Mouse (Mus musculus): ENCODE results near the gene Zfr2. TPM values are rescaled to one million over a fixed set of nuclear protein-coding genes. Genes with fewer than 3 reads are reported as not detected.

Zfr2 gene
- total RNA-seq (2017): 0.65 and 6.8 TPM in 2 replicates

DNA sequence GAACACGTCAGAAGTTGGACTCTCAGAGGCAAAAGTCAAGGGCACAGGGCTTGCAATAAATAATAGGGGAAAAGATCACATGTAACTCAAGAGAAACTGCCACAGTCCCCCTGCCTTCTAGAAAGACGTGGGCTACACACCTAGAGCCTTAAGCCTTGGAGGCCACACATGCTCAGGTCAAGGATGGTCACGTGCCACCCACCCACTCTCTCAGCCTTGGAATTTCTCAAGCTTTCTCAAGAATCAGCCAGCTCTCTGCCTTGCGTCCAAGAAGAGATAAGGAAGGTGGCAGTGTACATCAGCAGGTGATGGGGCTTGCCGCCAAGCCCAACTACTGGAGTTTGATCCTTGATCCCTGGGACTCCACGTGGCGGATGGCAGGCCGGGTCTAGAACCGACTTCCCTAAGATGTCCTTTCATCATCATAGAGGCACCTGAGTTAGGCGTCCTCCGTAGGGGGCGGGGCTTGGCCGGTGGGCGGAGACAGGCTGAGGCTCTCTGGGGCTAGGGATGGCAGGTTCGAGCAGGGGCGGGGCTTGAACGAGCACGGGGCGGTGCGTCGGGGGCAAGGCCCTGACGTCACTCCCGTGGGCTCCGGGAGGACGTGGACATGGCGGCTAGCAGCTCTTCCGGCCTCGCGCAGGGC lies at the start of gene Zfr2:
TSS of gene Zfr2 (plus strand) at position 576 of the 646 bp plus-strand sequence.
- peak; percentile 89 to 94 for ATAC-seq (replicated peaks in 1 of 2; ENCODE audit: insufficient read depth in 1 of 2, low FRiP score in 2 of 2, low TSS enrichment in 1 of 2, low read depth in 1 of 2, poor library complexity in 2 of 2, severe bottlenecking in 2 of 2)

- no peak for ATAC-seq (replicated peaks in 1 of 2; ENCODE audit: insufficient read depth in 1 of 2, low FRiP score in 2 of 2, low TSS enrichment in 1 of 2, low read depth in 1 of 2, poor library complexity in 2 of 2, severe bottlenecking in 2 of 2)
Observed at GRCm38 (mm10) chr10:81183805-81184204, 49.1 kb upstream of the Zfr2 start, which contains the start of gene 4930442H23Rik. 4930442H23Rik (minus strand) TSS chr10:81183849.

- ATAC-seq (replicated peaks in 1 of 2; ENCODE audit: insufficient read depth in 1 of 2, low FRiP score in 2 of 2, low TSS enrichment in 1 of 2, low read depth in 1 of 2, poor library complexity in 2 of 2, severe bottlenecking in 2 of 2): no peak
Observed at GRCm38 (mm10) chr10:81184765-81185164, 48.2 kb upstream of the Zfr2 start.

GRCm38 (mm10) chr10:81187161-81187560 lies 45.8 kb upstream of the Zfr2 start:
- no peak for ATAC-seq (replicated peaks in 1 of 2; ENCODE audit: insufficient read depth in 1 of 2, low FRiP score in 2 of 2, low TSS enrichment in 1 of 2, low read depth in 1 of 2, poor library complexity in 2 of 2, severe bottlenecking in 2 of 2)

DNA sequence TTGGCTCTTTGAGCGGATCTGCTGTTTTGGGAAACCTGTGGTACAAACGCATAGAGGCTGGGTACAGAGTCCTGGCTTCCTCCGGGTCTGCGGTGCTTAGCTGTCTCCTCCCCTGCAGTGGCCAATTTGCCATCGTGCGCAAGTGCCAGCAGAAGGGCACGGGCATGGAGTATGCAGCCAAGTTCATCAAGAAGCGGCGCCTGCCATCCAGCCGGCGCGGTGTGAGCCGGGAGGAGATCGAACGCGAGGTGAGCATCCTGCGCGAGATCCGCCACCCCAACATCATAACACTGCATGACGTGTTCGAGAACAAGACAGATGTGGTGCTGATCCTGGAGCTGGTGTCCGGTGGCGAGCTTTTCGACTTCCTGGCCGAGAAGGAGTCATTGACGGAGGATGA lies 43.1 kb upstream of the Zfr2 start:
- ATAC-seq (replicated peaks in 1 of 2; ENCODE audit: insufficient read depth in 1 of 2, low FRiP score in 2 of 2, low TSS enrichment in 1 of 2, low read depth in 1 of 2, poor library complexity in 2 of 2, severe bottlenecking in 2 of 2): no peak

- no peak for ATAC-seq (replicated peaks in 1 of 2; ENCODE audit: insufficient read depth in 1 of 2, low FRiP score in 2 of 2, low TSS enrichment in 1 of 2, low read depth in 1 of 2, poor library complexity in 2 of 2, severe bottlenecking in 2 of 2)
Observed at GRCm38 (mm10) chr10:81190236-81190911, 42.6 kb upstream of the Zfr2 start.

DNA sequence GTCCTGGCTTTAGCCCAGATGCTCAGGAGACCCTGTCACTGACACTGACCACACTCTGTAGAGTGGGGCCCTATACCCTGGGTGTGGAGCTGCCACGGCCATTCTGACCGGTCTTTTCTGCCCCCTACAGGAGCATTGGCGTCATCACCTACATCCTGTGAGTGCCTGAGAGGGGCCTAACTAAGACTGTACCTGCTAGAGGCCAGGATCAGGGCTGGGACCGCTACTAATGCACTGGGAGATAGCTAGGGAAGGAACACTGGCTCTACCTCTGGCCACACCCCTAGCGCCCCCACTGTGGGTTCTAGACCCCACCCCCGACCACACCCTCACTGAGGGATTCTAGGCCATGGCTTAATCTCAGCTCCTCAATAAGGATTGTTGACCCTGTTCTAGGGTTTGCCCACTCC lies 42.0 kb upstream of the Zfr2 start:
- ATAC-seq (replicated peaks in 1 of 2; ENCODE audit: insufficient read depth in 1 of 2, low FRiP score in 2 of 2, low TSS enrichment in 1 of 2, low read depth in 1 of 2, poor library complexity in 2 of 2, severe bottlenecking in 2 of 2): no peak; a peak in 1 of 4 replicates

GRCm38 (mm10) chr10:81191342-81191982 lies 41.5 kb upstream of the Zfr2 start:
- peak; percentile 39 to 48; a peak in 2 of 4 replicates for ATAC-seq (replicated peaks in 1 of 2; ENCODE audit: insufficient read depth in 1 of 2, low FRiP score in 2 of 2, low TSS enrichment in 1 of 2, low read depth in 1 of 2, poor library complexity in 2 of 2, severe bottlenecking in 2 of 2)

- ATAC-seq (replicated peaks in 1 of 2; ENCODE audit: insufficient read depth in 1 of 2, low FRiP score in 2 of 2, low TSS enrichment in 1 of 2, low read depth in 1 of 2, poor library complexity in 2 of 2, severe bottlenecking in 2 of 2): peak; percentile 26 to 32; a peak in 2 of 4 replicates
Observed at GRCm38 (mm10) chr10:81192270-81192967, 40.5 kb upstream of the Zfr2 start.

DNA sequence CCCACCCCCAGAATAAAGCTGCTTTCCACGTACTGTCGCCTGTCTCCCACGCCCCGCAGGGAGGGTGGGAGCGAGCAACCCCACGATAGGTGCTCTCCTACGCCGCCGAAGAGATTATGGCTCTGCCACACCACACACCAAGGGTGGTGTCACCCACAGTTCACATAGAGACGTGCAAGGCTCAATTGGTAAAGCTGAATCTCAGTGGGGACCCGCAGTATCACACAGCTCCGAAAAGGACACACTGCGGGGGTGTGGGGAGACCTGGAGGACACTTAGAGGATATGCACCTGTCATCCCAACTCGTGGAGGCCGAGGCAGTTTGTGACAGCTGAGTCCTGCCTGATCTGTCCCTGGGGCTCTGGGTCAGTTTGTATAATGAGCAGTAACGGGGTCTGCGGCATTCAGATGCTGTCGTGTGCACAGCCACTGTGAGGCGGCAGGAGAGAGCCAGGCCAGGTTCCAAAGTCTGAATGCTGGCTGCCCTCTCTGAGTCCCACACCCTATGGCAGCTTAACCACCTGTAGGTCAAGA lies 39.9 kb upstream of the Zfr2 start:
- no peak for ATAC-seq (replicated peaks in 1 of 2; ENCODE audit: insufficient read depth in 1 of 2, low FRiP score in 2 of 2, low TSS enrichment in 1 of 2, low read depth in 1 of 2, poor library complexity in 2 of 2, severe bottlenecking in 2 of 2)

DNA sequence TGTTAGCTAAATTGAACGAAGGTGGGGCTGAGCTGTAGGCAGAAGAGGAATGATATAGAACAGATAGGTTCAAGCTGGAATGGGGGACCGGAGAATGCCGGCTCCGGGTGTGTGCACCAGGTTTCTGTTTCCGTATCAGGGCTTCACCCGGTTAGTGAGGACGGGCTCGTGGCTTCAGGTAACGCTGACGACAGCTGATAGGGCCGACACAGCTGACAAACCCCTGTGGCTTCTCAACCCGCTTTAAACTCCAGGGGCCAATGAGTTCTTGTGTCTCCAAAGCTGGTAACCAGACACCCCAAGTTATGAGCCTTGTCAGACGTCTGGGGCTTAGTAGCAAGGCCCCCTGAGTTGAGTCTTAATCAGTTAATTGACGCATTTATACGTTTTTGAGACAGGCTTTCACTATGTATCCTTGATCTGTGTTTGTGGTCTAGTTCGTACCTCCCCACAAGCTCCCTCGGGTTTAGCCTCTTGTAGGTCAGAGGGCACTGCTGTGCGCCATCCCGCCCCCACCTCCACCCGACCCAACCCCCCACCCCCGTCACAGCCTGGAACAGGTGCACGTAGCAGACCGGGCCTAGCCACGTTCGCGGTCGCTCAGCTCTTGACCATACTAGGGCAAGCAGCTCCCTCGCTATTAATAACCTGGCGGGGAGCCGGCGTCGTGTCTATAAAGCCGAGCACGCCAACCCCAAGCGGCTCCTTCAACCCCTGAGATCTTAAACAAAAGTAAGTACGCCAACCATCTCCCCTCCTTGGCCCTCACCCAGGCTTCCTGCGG lies 38.8 kb upstream of the Zfr2 start:
- ATAC-seq (replicated peaks in 1 of 2; ENCODE audit: insufficient read depth in 1 of 2, low FRiP score in 2 of 2, low TSS enrichment in 1 of 2, low read depth in 1 of 2, poor library complexity in 2 of 2, severe bottlenecking in 2 of 2): no peak

GRCm38 (mm10) chr10:81195300-81195699 lies 37.7 kb upstream of the Zfr2 start:
- ATAC-seq (replicated peaks in 1 of 2; ENCODE audit: insufficient read depth in 1 of 2, low FRiP score in 2 of 2, low TSS enrichment in 1 of 2, low read depth in 1 of 2, poor library complexity in 2 of 2, severe bottlenecking in 2 of 2): no peak

- no peak for ATAC-seq (replicated peaks in 1 of 2; ENCODE audit: insufficient read depth in 1 of 2, low FRiP score in 2 of 2, low TSS enrichment in 1 of 2, low read depth in 1 of 2, poor library complexity in 2 of 2, severe bottlenecking in 2 of 2)
Observed at GRCm38 (mm10) chr10:81196470-81197065, 36.4 kb upstream of the Zfr2 start.

GRCm38 (mm10) chr10:81197305-81197704 lies 35.6 kb upstream of the Zfr2 start:
- ATAC-seq (replicated peaks in 1 of 2; ENCODE audit: insufficient read depth in 1 of 2, low FRiP score in 2 of 2, low TSS enrichment in 1 of 2, low read depth in 1 of 2, poor library complexity in 2 of 2, severe bottlenecking in 2 of 2): no peak

- ATAC-seq (replicated peaks in 1 of 2; ENCODE audit: insufficient read depth in 1 of 2, low FRiP score in 2 of 2, low TSS enrichment in 1 of 2, low read depth in 1 of 2, poor library complexity in 2 of 2, severe bottlenecking in 2 of 2): peak in 1 of 2 experiments; percentile 39; a peak in 2 of 4 replicates
Observed at GRCm38 (mm10) chr10:81198230-81198629, 34.7 kb upstream of the Zfr2 start.

DNA sequence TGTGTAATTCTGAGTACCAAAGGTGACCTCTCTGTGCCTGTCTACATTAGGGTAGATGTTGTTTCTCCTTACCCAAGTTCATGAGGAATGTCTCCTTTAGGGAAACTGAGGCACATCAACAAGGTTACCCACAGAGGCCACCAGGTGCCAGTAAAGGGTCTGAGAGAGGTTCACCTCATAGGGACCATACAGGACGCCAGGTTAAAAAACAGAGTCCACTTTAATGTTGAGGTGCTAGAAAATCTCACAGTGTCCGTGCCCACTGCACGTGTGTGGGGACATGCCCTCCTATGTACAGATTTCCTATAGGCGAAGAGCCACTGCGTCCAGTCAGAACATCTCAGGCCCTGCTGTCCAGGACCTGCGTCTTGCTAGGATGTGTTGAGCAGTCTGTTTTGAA lies 34.0 kb upstream of the Zfr2 start:
- no peak for ATAC-seq (replicated peaks in 1 of 2; ENCODE audit: insufficient read depth in 1 of 2, low FRiP score in 2 of 2, low TSS enrichment in 1 of 2, low read depth in 1 of 2, poor library complexity in 2 of 2, severe bottlenecking in 2 of 2)

All from hematopoietic stem cell, adult 5-6 weeks (primary cell).